Mouse (Mus musculus) bone marrow macrophage, adult 2 months (primary cell): Measurements from ENCODE around the gene Zkscan6.

Source experiments
- CTCF ChIP-seq: IDR thresholded peaks from 2 replicates; pipeline ENCODE4 v1.5.1; 2012; ENCODE audit warnings: low read depth, mild to moderate bottlenecking, low read length, moderate library complexity
- POLR2A ChIP-seq: IDR thresholded peaks from 2 replicates; pipeline ENCODE4 v1.6.1; 2012; ENCODE audit warnings: mild to moderate bottlenecking, low read depth, low read length, borderline replicate concordance

GRCm38 (mm10) chr11:65824556-65824955 is 17.6 kb downstream of the Zkscan6 start:
- TF ChIP-seq POLR2A: no peak
- TF ChIP-seq CTCF: no peak
